Mouse (Mus musculus): ENCODE measurements around the gene Gns. TPM values are rescaled to one million over a fixed set of nuclear protein-coding genes. Genes with fewer than 3 reads are reported as not detected.
"Not testable (repeated sequence)": the region's sequence is repeated elsewhere in the genome, so short reads cannot be mapped to it uniquely, and the experiment has no call there.

Gns gene
- 10 to 100 TPM; 43.5 to 57.5 TPM for total RNA-seq (2021)
- long read RNA-seq, experiment 1, transcript Gns-201 (14 exons, 3,855 nt): major isoform, 105 of 123 reads
- long read RNA-seq, experiment 1, partial matches to known transcripts: 14 of 123 reads
- long read RNA-seq, experiment 1, other reads (novel, unspliced or antisense): 4 of 123 reads
- long read RNA-seq, experiment 2, transcript Gns-201 (14 exons, 3,855 nt): major isoform, 65 of 79 reads
- long read RNA-seq, experiment 2, partial matches to known transcripts: 12 of 79 reads
- long read RNA-seq, experiment 2, other reads (novel, unspliced or antisense): 2 of 79 reads

DNA sequence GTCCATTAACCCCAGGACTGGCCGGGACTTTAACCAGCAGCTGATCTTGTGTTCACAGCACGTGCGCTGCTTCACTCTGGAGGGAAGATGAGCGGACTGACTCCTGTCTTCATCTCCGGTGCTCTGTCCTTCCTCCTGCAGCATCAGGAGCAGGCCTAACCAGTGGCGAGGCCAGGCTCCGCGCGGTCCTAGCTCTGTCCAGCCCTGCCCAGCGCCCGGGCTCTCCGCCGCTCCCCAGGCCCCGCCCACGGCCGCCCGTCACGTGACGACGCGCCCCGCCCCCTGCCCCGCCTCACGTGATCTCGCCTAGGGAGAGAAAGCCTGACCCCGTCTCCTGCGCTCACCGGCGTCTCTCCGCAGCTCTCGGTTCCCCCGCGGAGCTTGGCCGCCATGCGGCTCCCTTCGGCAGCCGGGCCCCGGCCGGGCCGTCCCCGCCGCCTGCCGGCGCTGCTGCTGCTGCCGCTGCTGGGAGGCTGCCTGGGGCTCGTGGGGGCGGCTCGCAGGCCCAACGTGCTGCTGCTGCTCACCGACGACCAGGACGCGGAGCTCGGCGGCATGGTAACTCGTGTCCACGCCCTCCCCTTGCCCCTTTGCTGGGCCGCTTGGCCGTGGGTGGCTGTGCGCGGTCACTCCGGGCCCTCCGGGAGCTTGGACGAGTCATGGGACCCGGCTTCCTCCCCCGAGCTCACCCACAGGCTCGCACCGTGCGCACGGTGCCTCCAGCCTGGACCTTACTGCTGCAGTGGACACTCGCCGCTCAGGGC lies at the start of gene Gns:
TSS of gene Gns (plus strand) at position 290 of the 764 bp plus-strand sequence.
- DNase-seq: peak; percentile 94

DNA sequence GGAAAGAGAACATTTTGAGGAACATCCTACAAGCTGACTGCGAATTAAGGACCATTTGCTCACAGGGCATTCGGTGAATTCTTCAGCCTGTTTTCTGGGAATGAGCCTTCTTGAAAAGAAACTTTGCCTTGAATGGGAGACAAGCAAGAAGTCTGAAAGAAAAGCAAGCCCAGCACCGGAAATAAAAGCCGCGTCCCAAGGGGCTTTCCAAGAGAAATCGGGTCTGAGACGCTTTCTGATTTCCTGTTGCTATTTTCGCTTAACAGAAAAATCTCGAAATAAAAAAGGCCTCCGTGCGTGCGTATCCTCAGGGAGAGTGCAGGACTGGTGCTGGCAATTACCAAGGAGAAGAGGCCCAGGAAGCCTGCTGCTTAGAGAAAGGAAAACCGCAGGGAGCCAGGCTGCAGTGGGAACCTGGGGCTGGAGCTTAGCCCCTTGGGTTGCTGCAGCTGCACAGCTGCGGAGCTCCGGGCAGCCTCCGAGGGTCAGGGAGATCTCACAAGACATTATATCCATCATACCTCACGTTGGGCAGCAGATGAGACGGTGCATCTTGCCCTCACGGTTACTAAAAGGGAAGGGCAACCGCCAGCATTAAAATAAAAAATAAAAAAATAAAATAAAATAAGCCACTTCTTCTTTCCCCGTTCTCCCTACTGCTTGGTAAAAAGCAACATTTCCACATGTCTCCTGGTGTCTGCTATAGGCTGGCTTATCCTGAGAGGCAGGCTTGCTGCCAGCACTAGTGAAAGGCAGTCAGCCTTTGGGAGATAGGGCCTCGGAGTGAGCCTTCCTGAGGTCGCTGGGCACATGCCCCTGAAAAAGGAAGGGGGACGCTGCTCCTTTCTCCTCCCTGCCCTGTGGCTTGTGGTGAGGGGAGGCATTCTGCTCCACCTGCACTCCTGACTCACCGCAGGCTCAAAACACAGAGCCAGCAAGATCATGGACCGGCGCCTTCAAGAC lies 49.3 kb upstream of the Gns start:
- DNase-seq: no peak

DNA sequence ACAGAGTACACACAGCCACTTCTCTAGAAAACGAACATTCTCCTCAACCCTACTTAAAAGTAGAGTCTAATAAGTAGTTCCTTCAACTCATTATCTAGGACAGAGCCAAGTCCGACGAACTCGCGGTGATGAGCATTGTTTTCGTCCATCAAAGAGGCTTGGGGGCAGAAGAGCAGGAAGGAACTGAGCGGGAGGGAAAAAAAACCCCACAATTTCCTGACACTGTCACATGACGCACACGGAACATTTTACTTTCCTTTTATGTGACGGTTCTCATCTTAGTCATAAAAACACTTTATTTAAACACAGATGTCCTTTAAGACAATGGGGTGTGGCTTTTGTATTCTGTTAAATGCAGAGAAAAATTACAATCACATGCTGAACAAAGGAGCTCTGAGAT lies 48.5 kb upstream of the Gns start:
- DNase-seq: no peak

DNA sequence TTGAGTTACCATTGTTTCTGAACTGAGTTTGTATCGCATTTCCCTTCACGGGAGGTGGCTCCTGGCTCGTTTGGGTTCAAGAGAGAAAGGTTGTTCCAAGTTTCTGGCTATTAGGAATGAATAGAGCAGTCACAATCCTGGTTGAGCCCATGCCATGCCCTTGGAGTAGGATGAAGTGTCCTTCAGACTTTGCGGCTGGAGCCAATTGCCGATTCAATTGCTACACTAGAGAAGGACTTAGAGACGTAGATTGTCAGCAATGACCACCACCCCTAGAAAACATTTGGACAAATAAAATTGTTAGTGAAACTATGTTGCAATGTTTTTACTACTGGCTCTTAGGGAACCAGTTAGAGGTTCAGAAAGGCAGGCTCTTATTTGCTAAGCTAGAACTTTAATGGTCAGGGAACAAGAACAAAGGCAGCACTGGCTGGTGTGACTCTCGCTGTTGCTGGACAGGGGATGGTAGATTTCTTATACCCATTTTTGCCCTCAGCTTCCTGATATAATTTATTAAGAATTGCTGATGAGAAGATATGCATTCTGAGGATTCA lies 46.4 kb upstream of the Gns start:
- DNase-seq: no peak

DNA sequence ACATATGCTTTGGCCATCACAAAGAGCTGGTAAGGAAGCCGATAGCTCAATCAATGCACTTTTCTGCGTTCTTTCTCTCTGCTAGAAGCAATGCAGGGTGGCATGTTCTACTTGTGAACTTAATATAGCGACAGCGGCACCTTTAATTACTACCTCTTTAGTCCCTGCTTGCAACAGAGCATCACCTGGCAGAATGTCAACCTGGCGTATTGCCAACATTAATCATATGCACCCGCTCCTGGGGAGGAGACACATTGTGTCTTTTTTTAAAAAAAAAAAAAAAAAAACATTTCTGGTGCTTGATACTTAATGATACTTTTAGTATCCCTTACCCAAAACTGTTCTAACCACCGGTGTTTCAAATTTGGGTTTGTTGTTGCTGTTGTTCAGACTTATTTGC lies 41.4 kb upstream of the Gns start:
- no peak for DNase-seq

DNA sequence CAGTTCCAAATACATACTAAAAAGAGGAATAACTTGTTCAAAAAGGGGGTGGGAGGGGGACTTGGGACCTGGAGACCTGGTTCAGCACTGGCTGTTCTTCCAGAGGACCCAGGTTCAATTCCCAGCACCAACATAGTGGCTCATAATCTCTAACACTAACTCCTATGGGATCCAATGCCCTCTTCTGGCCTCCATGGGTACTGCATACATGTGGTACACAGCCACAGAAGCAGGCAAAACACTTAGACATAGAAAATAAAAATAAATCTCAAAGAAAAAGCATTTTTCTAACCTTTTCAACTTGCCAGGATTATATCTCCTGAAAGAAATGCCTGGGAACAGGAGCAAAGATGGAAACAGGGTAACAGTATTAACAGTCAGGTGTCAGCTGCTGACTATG lies 38.7 kb upstream of the Gns start:
- DNase-seq: no peak

DNA sequence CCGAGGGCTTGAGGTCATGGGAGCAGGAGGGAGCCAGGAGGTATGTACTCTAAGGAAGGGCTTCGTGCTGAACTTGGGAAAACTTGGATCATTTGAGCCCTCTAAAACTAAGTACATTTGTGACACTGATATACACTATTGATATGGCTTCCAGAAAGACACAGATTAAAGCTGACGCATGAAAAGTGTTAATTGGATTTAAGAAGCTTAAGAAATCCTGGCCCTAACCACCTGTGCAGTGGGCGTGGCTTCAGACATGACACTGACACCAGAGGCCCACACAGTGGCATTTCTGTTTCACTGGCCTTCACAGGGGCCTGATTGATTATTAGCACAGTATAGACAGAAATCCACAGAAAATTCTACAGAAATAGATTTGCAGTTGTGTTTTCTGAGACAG lies 35.3 kb upstream of the Gns start:
- DNase-seq: no peak

DNA sequence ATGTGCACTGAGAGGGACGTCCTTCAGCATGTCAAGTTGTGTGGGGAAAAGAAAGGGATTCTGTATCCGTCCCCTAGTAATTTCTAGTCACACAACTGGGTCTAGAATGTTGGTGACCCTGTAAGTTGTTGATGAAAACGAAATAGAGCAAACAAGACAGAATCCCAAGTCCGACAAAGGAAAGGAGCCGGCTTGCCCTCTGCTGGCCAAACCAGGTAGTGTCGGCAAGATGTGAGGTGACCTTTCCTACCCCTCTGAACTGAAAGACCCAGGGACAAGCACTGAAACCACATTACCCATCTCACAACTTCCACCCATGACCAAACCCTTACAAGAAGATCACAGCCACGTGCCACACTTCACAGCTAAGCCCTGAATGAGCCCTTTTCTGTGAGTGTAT lies 34.0 kb upstream of the Gns start:
- DNase-seq: peak; percentile 75

DNA sequence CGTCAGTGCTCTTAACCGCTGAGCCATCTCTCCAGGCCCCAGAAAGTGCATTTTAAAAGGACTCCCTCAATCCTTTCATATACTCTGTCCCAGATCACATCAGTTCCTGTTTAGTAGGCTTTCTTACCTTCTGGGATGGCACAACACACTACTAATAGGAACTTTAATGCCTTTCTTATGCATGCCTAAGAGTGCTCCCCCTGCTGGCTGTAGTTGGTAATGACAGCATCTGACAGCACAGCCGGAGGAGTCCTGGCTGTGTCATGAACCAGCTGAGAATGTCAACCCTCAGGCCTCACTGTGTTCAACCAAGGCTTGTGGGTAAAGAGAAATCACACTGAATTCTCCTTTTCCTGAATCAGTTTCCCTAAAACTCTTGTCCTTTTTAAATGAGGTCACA lies 30.3 kb upstream of the Gns start:
- peak; percentile 64 for DNase-seq

DNA sequence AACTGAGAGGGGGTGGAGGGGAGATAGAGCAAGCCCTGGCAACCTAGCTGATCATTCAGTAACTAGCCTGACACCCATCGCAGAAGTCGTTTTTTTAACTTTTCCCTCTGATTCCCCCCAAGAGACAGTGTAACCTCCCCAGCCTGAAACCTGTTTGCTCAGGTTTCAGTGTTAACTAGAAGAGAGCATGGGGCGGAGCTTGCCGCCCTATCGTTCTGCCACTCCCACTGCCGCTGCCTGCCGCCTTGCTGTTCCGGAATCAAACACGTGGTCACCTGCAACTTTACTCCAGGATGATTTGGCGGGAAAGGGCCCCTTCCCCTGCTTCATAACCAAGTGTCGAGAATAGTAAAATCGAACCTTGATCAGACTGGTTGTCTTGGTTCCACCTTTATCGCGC lies 28.4 kb upstream of the Gns start:
- not testable (repeated sequence) for DNase-seq

DNA sequence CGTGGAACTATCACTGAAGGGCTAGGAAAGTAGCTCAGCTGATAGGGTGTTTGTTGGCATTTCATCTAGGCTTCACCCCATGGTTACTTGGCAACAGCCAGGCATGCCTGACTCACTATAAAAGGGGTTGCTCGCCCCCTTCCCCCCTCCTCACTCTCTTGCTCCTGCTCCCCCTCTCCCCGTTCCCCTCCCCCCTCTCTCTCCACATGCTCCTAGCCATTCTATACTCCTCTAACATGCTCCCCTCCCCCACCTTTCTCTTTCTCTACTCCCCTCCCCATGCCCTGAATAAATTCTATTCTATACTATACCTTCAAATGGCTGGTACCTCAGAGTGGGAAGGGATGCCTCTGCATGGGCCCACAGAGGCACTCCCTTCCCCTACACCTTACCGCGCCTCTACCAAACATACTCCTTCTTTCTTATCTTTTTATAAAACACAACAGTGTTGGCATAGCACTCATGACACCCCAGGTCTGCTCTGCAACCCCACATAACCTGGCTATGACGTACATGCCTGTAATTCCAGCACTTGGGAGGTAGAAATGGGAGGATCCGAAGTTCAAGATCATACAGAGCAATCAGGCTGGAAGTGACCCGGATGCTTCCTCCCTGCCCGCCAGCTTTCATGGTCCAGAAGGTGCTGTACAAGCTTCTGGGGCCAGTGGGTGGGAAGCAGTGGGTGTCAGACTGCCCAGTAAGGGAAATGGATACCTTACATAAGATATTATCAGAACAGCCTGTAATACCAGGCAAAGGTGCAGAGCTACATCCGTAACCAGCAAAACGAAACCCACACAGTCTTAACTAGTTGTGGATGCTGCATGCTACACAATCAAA lies 23.9 kb upstream of the Gns start:
- no peak for DNase-seq

DNA sequence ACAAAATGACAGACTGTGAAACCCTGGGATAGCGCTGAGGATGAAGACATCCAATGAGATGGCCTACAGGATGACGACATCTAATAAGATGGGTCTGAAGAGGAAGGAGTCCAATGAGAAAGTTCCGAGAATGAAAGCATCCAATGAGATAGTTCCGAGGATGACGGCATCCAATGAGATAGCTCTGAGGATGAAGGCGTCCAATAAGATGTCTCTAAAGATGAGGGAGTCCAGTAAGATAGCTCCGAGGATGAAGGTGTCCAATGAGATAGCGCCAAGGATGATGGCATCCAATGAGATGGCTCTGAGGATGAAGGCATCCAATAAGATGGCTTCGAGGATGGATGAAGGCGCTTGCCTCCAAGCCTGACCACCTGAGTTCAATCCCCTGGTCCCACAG lies 22.6 kb upstream of the Gns start:
- DNase-seq: no peak

DNA sequence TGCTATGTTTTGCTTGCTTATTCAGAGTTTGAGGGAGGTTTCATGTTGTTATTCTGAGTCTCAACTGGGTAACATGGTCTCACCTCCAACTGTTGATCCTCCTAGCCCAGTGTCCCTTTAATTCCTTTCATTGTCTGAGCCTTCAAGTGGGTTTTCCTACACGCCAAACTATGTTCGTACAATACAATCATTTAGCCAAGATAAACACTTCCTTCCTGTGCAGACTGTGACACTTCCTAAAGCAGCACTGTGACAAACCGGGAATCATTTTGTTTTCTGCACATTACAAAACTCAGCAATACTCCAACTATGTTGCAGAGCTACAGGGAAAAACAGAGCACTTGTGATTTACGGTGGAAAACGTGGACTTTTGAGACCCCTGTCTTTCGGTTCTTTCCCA lies 21.0 kb upstream of the Gns start:
- no peak for DNase-seq

DNA sequence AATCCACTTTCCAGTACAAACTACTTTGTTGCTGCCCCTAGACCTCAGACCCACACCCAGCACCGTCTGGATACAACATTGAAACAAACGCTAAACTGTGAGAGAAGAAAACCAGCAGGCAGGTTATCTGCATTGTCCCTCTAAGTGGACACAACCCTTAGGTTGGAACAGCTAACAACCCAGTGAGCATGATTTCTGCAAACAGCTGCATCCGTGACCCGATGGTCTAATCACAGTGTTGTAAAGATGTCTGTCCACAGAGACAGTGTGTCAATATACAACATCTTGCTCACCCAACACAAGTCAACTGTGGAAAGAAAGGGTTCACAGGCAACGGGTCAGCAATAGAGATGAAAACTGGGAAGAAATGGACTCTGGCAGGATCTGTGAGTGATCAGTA lies 15.6 kb upstream of the Gns start:
- DNase-seq: no peak

DNA sequence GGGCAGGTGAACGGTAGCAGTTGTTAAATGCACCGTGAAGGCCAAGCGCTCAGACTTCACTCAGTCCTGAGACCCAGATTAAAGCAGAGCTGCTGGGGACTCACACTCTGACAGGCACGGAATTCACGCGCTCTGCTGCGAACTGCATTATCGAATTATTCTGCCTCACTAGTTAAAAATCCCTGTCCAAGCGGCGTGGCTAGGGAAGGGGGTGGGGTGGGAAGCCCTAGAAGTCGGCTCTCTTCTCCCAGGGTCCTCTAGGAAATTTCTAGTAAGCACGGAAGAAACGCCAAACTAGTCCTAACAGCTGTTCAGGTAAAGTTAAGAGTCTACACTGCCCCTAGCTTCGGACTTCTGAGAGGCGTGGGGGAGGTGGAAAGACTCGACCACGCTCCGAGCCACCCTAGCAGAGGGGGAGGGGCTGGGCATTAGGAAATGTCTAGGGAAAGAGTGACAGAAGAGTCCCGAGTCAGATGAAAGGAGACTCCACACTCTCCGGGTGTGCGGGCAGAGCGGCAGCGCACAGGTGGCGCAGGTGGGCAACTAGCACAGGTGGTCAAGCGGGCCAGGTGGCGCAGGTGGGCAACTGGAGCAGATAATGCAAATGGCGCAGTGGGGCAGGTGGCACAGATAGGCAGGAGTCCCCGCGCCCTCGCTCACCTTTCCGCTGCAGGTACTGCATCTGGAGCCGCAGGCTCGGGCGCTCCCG lies 14.4 kb upstream of the Gns start:
- no peak for DNase-seq

DNA sequence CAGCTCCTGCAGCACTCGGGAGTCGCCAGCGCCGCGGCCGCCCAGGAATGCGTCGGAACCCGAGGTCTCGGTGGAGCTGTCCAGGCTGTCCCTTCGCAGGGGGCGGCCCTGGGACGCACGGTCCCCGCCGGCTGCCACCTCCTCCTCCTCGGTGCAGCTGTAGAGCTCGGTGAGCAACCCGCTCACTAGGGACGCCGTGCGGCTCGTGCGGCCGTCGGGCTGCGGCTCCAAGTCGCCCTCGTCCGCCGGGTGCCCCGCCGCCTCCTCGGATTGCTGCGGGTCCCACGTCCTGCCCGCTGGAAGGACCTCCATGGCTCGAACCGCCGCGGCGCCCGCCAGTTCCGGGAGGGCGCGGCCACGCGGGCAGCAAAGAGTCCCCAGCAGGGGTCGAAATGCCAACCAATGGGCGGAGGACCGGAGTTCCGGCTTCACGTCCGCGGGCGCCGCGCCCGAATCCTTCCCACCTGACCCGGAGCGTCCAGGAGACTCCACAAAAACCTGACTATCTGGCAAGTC lies 13.8 kb upstream of the Gns start, which contains the start of gene Tbc1d30:
TSS of gene Tbc1d30 (minus strand) at position 213 of the 516 bp plus-strand sequence.
- DNase-seq: peak; percentile 45

DNA sequence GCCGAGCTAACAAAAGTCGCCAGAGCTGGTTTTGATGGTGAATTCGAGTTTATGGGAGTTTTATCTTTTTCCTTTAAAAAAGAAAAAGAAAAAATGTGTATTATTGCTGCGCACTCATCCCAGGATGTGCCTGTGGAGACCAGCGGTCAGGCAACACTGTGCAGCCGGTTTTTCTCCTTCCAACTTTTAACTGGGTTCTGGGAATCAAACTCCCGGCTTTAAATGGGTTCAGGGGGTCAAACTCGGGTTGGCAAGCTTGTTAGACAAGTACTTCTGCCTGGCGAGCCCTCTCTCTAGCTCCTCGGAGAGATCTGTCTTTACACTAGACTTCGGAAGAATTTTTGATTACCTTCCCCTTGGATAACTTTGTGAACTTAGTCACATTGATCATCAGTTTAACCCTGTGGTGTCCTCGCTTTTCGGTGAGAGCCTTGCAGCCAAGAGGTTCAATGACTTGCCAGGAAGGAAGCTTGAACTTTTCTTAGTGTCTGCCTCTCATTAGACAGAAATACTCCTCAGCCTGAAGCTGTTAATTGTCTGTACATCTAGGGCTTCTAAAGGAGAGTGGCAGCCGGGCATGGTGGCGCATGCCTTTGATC lies 13.1 kb upstream of the Gns start:
- no peak for DNase-seq

DNA sequence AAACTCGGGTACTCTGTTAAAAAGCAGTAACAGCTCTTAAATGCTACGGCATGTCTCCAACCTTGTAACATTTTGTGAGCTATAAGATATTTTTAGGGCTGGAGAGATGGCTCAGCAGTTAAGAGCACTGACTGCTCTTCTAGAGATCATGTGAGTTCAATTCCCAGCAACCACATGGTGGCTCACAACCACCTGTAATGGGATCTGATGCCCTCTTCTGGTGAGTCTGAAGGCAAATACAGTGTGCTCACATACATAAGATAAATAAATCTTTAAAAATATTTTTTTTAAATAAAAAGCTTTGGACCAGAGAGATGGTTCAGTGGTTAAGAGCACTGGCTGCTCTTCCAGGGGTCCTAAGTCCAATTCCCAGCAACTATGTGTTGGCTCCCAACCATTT lies 4.5 kb upstream of the Gns start:
- no peak for DNase-seq

DNA sequence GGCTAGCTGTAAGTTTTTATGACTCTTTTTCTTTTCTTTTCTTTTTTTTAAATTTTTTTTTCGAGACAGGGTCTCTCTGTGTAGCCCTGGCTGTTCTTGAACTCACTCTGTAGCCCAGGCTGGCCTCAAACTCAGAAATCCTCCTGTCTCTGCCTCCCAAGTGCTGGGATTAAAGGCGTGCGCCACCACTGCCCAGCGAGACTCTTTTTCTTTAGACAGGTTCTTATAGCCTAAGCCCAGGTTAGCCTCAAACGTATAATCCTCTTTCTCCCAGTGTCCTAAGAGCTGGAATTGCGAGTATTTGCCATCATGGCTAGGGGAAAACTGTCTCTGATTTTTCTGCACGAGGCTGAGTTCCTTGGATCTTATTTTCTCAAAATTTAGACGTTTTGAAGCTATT lies 1.7 kb upstream of the Gns start:
- DNase-seq: no peak

DNA sequence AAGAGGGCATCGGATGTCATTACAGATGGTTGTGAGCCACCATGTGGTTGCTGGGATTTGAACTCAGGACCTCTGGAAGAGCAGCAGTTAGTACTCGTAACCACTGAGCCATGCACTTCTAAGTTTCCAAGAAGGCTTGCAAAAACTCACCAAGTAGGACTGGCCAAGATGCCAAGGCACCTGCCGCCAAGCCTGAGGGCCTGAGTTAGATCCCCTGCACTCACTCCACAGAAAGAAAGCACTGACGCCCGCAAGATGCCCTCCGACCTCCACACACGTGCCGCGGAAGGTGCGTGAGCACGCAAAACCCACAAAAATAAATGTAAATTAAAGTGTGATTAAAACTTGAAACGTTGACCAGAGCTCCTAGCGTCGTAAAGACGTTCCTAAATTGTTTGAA lies 584 bp upstream of the Gns start:
- DNase-seq: no peak
